Mouse (Mus musculus) liver, adult (tissue): ENCODE measurements around the gene Mxd4.

ENCODE experiments used
- GATA4 ChIP-seq: IDR thresholded peaks from 2 replicates; pipeline ENCODE4 v1.6.1; 2014; ENCODE audit warnings: mild to moderate bottlenecking, low read length; ENCODE audit not compliant: insufficient replicate concordance

Mxd4 gene

DNA sequence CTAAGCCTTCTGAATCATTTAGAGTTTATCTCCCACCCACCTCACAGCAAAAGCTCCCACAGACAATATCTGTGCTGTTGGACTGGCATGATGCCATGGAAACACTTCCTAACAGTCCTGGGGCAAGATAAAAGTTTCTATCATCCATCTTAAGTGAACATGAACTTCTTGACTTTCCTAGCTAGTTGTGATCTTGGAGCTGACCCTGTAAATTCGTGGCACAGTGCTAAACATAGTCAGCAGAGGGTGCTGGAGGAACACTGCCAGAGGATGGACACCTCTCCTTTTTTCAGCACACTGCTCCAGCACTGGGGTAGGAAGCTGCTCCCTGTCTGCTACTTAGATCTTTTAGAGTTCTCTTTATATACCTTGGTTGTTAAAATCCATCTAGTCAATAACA is 47.8 kb downstream of the Mxd4 start:
- TF ChIP-seq GATA4, result no peak

DNA sequence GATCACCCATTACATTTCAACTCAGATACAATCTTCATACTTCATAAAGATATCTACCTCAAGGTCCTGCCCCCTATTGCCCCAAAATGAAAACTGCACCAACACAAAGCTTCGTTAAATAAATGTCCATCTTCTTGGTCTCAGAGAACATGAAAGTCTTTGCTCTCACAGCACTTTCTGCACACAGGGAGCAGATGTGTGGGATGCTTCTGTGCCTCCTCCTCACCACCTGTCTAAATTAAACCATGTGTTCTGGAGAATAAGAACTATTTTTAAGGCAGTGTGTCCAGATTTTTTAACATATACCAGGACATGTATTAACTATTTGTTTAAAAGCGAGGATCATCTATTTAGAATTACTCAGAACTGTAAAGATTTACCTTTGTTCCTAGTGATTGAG is 54.8 kb downstream of the Mxd4 start:
- no peak for TF ChIP-seq GATA4

DNA sequence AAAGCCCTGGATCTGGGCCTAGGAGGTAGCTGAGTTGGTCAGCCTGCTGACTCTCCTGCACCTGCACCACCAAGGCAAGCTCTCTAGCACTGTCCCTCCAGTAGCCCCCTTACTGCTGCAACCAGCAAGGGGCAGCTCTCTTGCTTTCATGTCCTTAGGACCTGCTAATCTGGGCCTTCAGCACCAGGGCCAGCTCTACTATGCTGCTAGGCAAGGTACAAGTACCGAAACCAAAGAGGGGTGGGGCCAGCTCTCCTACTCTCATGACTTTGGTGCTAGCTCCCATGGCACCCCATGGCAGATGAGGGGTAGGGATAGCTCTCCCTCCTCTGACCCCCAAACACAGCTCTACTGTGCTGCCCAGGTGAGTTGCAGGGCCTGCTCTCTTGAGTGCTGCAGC is 63.4 kb downstream of the Mxd4 start:
- no peak for TF ChIP-seq GATA4
